Mouse (Mus musculus) liver, postnatal 0 days (tissue): ENCODE data around the gene Ncstn. TPM values are rescaled to one million over a fixed set of nuclear protein-coding genes. Genes with fewer than 3 reads are reported as not detected.

Experiments
- ATAC-seq: fragments of 200-750 bp; cut with Nextera tagmentation; 2 replicates; pipeline ENCODE4 v1.8.0; 2017; ENCODE audit warnings: mild to moderate bottlenecking, moderate library complexity
- DNase-seq: peaks from one replicate; pipeline ENCODE4 v3.0.0-alpha.2; 2016
- H3K27ac ChIP-seq: fragments of 300-500 bp; sonication (generic); 2 replicates; pipeline ENCODE4 v1.5.1; 2014; ENCODE audit warnings: antibody characterized with exemption, moderate library complexity, mild to moderate bottlenecking, low read depth
- H3K27me3 ChIP-seq: fragments of 300-500 bp; sonication (generic); 2 replicates; pipeline ENCODE4 v1.6.1; 2014; ENCODE audit warnings: low read length, control low read depth, mixed read lengths; ENCODE audit not compliant: insufficient read depth
- H3K36me3 ChIP-seq: fragments of 300-500 bp; sonication (generic); replicated peaks from 2 replicates; pipeline ENCODE4 v1.6.1; 2014; ENCODE audit warnings: mild to moderate bottlenecking, control low read depth, low read length, moderate library complexity, mixed read lengths; ENCODE audit not compliant: insufficient read depth
- H3K4me1 ChIP-seq: fragments of 300-500 bp; sonication (generic); 2 replicates; pipeline ENCODE4 v1.6.1; 2014; ENCODE audit warnings: antibody characterized with exemption, mild to moderate bottlenecking, control low read depth; ENCODE audit not compliant: insufficient read depth
- H3K4me2 ChIP-seq: fragments of 300-500 bp; sonication (generic); 2 replicates; pipeline ENCODE4 v1.6.1; 2014; ENCODE audit warnings: low read depth, mild to moderate bottlenecking, low read length, moderate library complexity, mixed read lengths
- H3K4me3 ChIP-seq: fragments of 300-500 bp; sonication (generic); 2 replicates; pipeline ENCODE4 v1.5.1; 2014; ENCODE audit warnings: low read depth, low read length
- H3K9ac ChIP-seq: fragments of 300-500 bp; sonication (generic); replicated peaks from 2 replicates; pipeline ENCODE4 v1.6.1; 2014; ENCODE audit warnings: mild to moderate bottlenecking, moderate library complexity
- H3K9me3 ChIP-seq: fragments of 300-500 bp; sonication (generic); 2 replicates; pipeline ENCODE4 v1.6.1; 2016; ENCODE audit warnings: mild to moderate bottlenecking, control low read depth, low read length, mixed read lengths
- CTCF ChIP-seq: sonication (generic); IDR thresholded peaks from 2 replicates; pipeline ENCODE4 v1.5.1; 2016; ENCODE audit warnings: antibody characterized with exemption, low read depth
- EP300 ChIP-seq: IDR thresholded peaks from 2 replicates; pipeline ENCODE4 v1.6.1; 2016; ENCODE audit warnings: antibody characterized with exemption, low read depth, mild to moderate bottlenecking
- WGBS: fragments of 180-500 bp; shearing (Covaris S2); extraction: QIAGEN DNeasy Blood & Tissue Kit; methylation state at CpG from one replicate; pipeline ENCODE4 v1.1.7; 2014; ENCODE audit not compliant: insufficient replicate concordance; 5-methylcytosine and 5-hydroxymethylcytosine counted together
- polyA plus RNA-seq: library from polyadenylated mRNA; unstranded; fragments of >200 nt; fragmentation: Nextera tagmentation; extraction: Ambion mirVana; gene quantifications from 2 replicates; pipeline ENCODE4 v1.2.1, GENCODE M21; 2015

Gene Ncstn
- polyA plus RNA-seq, result 36.7 and 41.8 TPM in 2 replicates

GRCm38 (mm10) chr1:172082101-172082898 is at the start of gene Ncstn, which contains the start of gene Copa:
TSS of gene Ncstn (minus strand) at chr1:172082795.
TSS of gene Copa (plus strand) at chr1:172082529.
- peak within 1 kb of the TSS; percentile 79 for H3K27ac ChIP-seq

GRCm38 (mm10) chr1:172132319-172132718 is 49.7 kb upstream of the Ncstn start:
- TF ChIP-seq EP300 (no peak), CTCF (no peak)

More at GRCm38 (mm10) chr1:172082101-172082898, at the start of gene Ncstn, which contains the start of gene Copa:
- H3K36me3 ChIP-seq, result peaks cover 19% of the 10 kb centered on the region
- H3K9ac ChIP-seq, result peak within 1 kb of the TSS; percentile 87
- no peaks in the 10 kb centered on the region for H3K9me3 ChIP-seq
- DNase-seq, result peak; percentile 94
- no peaks in the 10 kb centered on the region for H3K27me3 ChIP-seq
- peak within 1 kb of the TSS; percentile 72 for H3K4me2 ChIP-seq
- H3K4me1 ChIP-seq, result peaks cover 14% of the 10 kb centered on the region
- peak; percentile 99 for ATAC-seq
- H3K4me3 ChIP-seq, result peak within 1 kb of the TSS; percentile 85
- TF ChIP-seq EP300, result peak; percentile 46; the same call in 1 of the 2 replicates
- peak; percentile 39; the same call in 1 of the 2 replicates for TF ChIP-seq CTCF
- WGBS, result under 1% methylated on average over 40 of the region's 40 CpGs

GRCm38 (mm10) chr1:172129780-172130179 is 47.2 kb upstream of the Ncstn start:
- no peak for DNase-seq
- H3K4me3 ChIP-seq, result no peak overlapping the region
- no peak for ATAC-seq
- peaks cover 8% of the 10 kb centered on the region for H3K4me1 ChIP-seq
- no peak overlapping the region for H3K27ac ChIP-seq
- peaks cover 57% of the 10 kb centered on the region for H3K36me3 ChIP-seq
- TF ChIP-seq EP300, result no peak
- TF ChIP-seq CTCF, result no peak
- no peak overlapping the region for H3K4me2 ChIP-seq
- H3K27me3 ChIP-seq, result no peaks in the 10 kb centered on the region
- no peak overlapping the region for H3K9ac ChIP-seq
- 89% methylated on average over 5 of the region's 5 CpGs for WGBS
- no peaks in the 10 kb centered on the region for H3K9me3 ChIP-seq

More at GRCm38 (mm10) chr1:172132319-172132718, 49.7 kb upstream of the Ncstn start:
- no peaks in the 10 kb centered on the region for H3K27me3 ChIP-seq
- no peak overlapping the region for H3K4me3 ChIP-seq
- WGBS, result 85% methylated on average over 7 of the region's 7 CpGs
- no peak for ATAC-seq
- H3K9me3 ChIP-seq, result no peaks in the 10 kb centered on the region
- H3K9ac ChIP-seq, result no peak overlapping the region
- peaks cover 8% of the 10 kb centered on the region for H3K4me1 ChIP-seq
- H3K4me2 ChIP-seq, result no peak overlapping the region
- H3K27ac ChIP-seq, result no peak overlapping the region
- DNase-seq, result no peak
- H3K36me3 ChIP-seq, result peaks cover 65% of the 10 kb centered on the region

- peak; percentile 45 for TF ChIP-seq CTCF
- no peak for TF ChIP-seq EP300
Observed at GRCm38 (mm10) chr1:172129108-172129507, 46.5 kb upstream of the Ncstn start.

GRCm38 (mm10) chr1:172128563-172128962 is 46.0 kb upstream of the Ncstn start:
- DNase-seq (no peak), ATAC-seq (no peak)
- Histone ChIP-seq H3K9ac (no peak overlapping the region), H3K27me3 (no peaks in the 10 kb centered on the region), H3K4me2 (no peak overlapping the region), H3K9me3 (no peaks in the 10 kb centered on the region), H3K4me3 (no peak overlapping the region), H3K27ac (0 out of 2 replicates have a peak overlapping the region, but pooled peaks have one; percentile 92), H3K36me3 (peaks cover 45% of the 10 kb centered on the region), H3K4me1 (peaks cover 8% of the 10 kb centered on the region)
- TF ChIP-seq EP300, result no peak
- no peak for TF ChIP-seq CTCF
- WGBS, result 90% methylated on average over 15 of the region's 15 CpGs

More at GRCm38 (mm10) chr1:172129108-172129507, 46.5 kb upstream of the Ncstn start:
- peaks cover 8% of the 10 kb centered on the region for H3K4me1 ChIP-seq
- H3K4me2 ChIP-seq, result no peak overlapping the region
- H3K9me3 ChIP-seq, result no peaks in the 10 kb centered on the region
- no peaks in the 10 kb centered on the region for H3K27me3 ChIP-seq
- peaks cover 50% of the 10 kb centered on the region for H3K36me3 ChIP-seq
- H3K9ac ChIP-seq, result no peak overlapping the region
- no peak for ATAC-seq
- no peak overlapping the region for H3K4me3 ChIP-seq
- H3K27ac ChIP-seq, result no peak overlapping the region
- 72% methylated on average over 2 of the region's 2 CpGs for WGBS
- no peak for DNase-seq

- no peaks in the 10 kb centered on the region for H3K27me3 ChIP-seq
- no peaks in the 10 kb centered on the region for H3K9me3 ChIP-seq
- DNase-seq (peak; percentile 65), ATAC-seq (peak; percentile 69)
- H3K4me1 ChIP-seq, result peaks cover 8% of the 10 kb centered on the region
- H3K27ac ChIP-seq, result peak overlapping the region; percentile 92
- peak overlapping the region; percentile 80 for H3K4me3 ChIP-seq
- TF ChIP-seq EP300 (0 out of 2 replicates have a peak, but pooled peaks have one; percentile 3), CTCF (no peak)
- peak overlapping the region; percentile 89 for H3K4me2 ChIP-seq
- H3K9ac ChIP-seq, result peak overlapping the region; percentile 90
- H3K36me3 ChIP-seq, result peaks cover 43% of the 10 kb centered on the region
- 34% methylated on average over 5 of the region's 5 CpGs for WGBS
Observed at GRCm38 (mm10) chr1:172127487-172127886, 44.9 kb upstream of the Ncstn start.
